22 mouse cellular contexts compared by ENCODE assay signal in genomic region chr13:64421386-64421785, GRCm38 (mm10). TPM values are rescaled to one million over a fixed set of nuclear protein-coding genes. Genes with fewer than 3 reads are reported as not detected.
DNase-seq lines count a peak whose midpoint lies in the region; ATAC-seq and TF ChIP-seq lines count a peak whose summit lies in the region.
"Had no signal": no experiment of that assay in that cellular context is flagged by ENCODE, and none has a peak within 500 bp of the region (broad histone marks: within the 10 kb centered on the region; RNA-seq: fewer than 3 reads in every experiment).

No protein-coding gene starts in this region.

- DNase-seq in 3134 (ENCODE audit: extremely low read depth, insufficient read length, low spot score), result peak; percentile 50
- no peak for DNase-seq in limb, embryonic 10.5 days (ENCODE audit: low spot score)
- DNase-seq in adrenal gland, postnatal 14 days, result no peak
- no peak for DNase-seq in adrenal gland, postnatal 4 days (ENCODE audit: low spot score in 2 of 2)
- DNase-seq: adrenal gland, adult 8-10 months; cerebellum, adult 9-10 months; liver, embryonic 13.5 days; lung, embryonic 14.5 days; right cerebral cortex, postnatal 4 days had no signal

- TF ChIP-seq EP300 in ES-Bruce4 (IDR thresholded peaks at IDR 0.05; ENCODE audit: insufficient read depth, low read depth, low read length), result peak; percentile 81

- H3K4me3 ChIP-seq in heart, embryonic 16.5 days (ENCODE audit: low read length), result no peak overlapping the region
- H3K4me3 ChIP-seq in heart, embryonic 12.5 days, result no peak overlapping the region
- H3K4me3 ChIP-seq in ES-Bruce4 (ENCODE audit: low read depth, low read length), result no peak overlapping the region
- no peak overlapping the region for H3K4me3 ChIP-seq in bone marrow macrophage, adult 2 months (ENCODE audit: insufficient read depth, low read length)
- no peak overlapping the region for H3K4me3 ChIP-seq in limb, embryonic 10.5 days
- H3K4me3 ChIP-seq: hindbrain, embryonic 10.5 days; liver, embryonic 13.5 days; megakaryocyte, embryonic 14.5 days; midbrain, embryonic 13.5 days; neural tube, embryonic 13.5 days had no signal

- H3K4me2 ChIP-seq in heart, embryonic 16.5 days (ENCODE audit: low read depth, low read length), result no peak overlapping the region
- H3K4me2 ChIP-seq in heart, embryonic 12.5 days, result no peak overlapping the region
- H3K4me2 ChIP-seq: liver, embryonic 13.5 days; lung, embryonic 14.5 days; midbrain, embryonic 13.5 days; neural tube, embryonic 13.5 days had no signal

- TF ChIP-seq POLR2A in ES-Bruce4 (IDR thresholded peaks at IDR 0.05; ENCODE audit: insufficient read depth, low read length), result no peak
- no peak for TF ChIP-seq POLR2A in bone marrow macrophage, adult 2 months (IDR thresholded peaks at IDR 0.05; ENCODE audit: borderline replicate concordance, low read depth, low read length)

- H3K9ac ChIP-seq in heart, embryonic 16.5 days (ENCODE audit: low read length), result no peak overlapping the region
- H3K9ac ChIP-seq in heart, embryonic 12.5 days, result no peak overlapping the region
- H3K9ac ChIP-seq in ES-Bruce4 (ENCODE audit: low read depth, poor library complexity, severe bottlenecking), result no peak overlapping the region
- H3K9ac ChIP-seq: liver, embryonic 13.5 days; lung, embryonic 14.5 days; midbrain, embryonic 13.5 days; neural tube, embryonic 13.5 days had no signal

- TF ChIP-seq CTCF in ES-Bruce4 (IDR thresholded peaks at IDR 0.05; ENCODE audit: low read depth, low read length), result no peak
- TF ChIP-seq CTCF in bone marrow macrophage, adult 2 months (IDR thresholded peaks at IDR 0.05; ENCODE audit: low read depth, low read length), result no peak

- no peaks in the 10 kb centered on the region for H3K36me3 ChIP-seq in heart, embryonic 16.5 days (ENCODE audit: control insufficient read depth, insufficient read depth)
- H3K36me3 ChIP-seq in heart, embryonic 12.5 days, result no peaks in the 10 kb centered on the region
- no peaks in the 10 kb centered on the region for H3K36me3 ChIP-seq in ES-Bruce4 (ENCODE audit: control insufficient read depth, insufficient read depth, low read length, poor library complexity, severe bottlenecking)
- H3K36me3 ChIP-seq in limb, embryonic 10.5 days, result no peaks in the 10 kb centered on the region
- H3K36me3 ChIP-seq: hindbrain, embryonic 10.5 days; liver, embryonic 13.5 days; midbrain, embryonic 13.5 days; neural tube, embryonic 13.5 days had no signal

- peak overlapping the region; percentile 13; the same call in 1 of the 2 replicates for H3K27ac ChIP-seq in heart, embryonic 16.5 days (ENCODE audit: low read length)
- no peak overlapping the region for H3K27ac ChIP-seq in heart, embryonic 12.5 days (ENCODE audit: poor library complexity, severe bottlenecking)
- H3K27ac ChIP-seq in ES-Bruce4 (ENCODE audit: insufficient read depth, low read length), result peak overlapping the region; percentile 74
- peak overlapping the region; percentile 77 for H3K27ac ChIP-seq in bone marrow macrophage, adult 2 months (ENCODE audit: insufficient read depth, low read depth, low read length)
- no peak overlapping the region for H3K27ac ChIP-seq in limb, embryonic 10.5 days
- H3K27ac ChIP-seq: hindbrain, embryonic 10.5 days; liver, embryonic 13.5 days; midbrain, embryonic 13.5 days; neural tube, embryonic 13.5 days had no signal

- ATAC-seq in heart, embryonic 16.5 days (replicated peaks; ENCODE audit: extremely low read depth, insufficient read depth, low FRiP score), result no peak
- no peak for ATAC-seq in heart, embryonic 12.5 days (ENCODE audit: insufficient number of reproducible peaks, low FRiP score)
- ATAC-seq: activated CD4-positive, CD25-positive, alpha-beta regulatory T cell, adult 4 months; forebrain, embryonic 14.5 days; hindbrain, embryonic 16.5 days; intestine, embryonic 16.5 days; midbrain, embryonic 13.5 days had no signal

- 23% methylated on average over 3 of the region's 3 CpGs for WGBS in heart, embryonic 16.5 days
- WGBS in heart, embryonic 12.5 days, result 12% methylated on average over 3 of the region's 3 CpGs
- 53% methylated on average over 3 of the region's 3 CpGs for WGBS in limb, embryonic 10.5 days

- no peaks in the 10 kb centered on the region for H3K27me3 ChIP-seq in heart, embryonic 16.5 days (ENCODE audit: control insufficient read depth, insufficient read depth, low read length)
- H3K27me3 ChIP-seq in heart, embryonic 12.5 days (replicated peaks), result no peaks in the 10 kb centered on the region
- H3K27me3 ChIP-seq in ES-Bruce4 (ENCODE audit: control insufficient read depth, insufficient read depth, low read length, poor library complexity, severe bottlenecking), result no peaks in the 10 kb centered on the region
- H3K27me3 ChIP-seq in limb, embryonic 10.5 days (ENCODE audit: low read depth, poor library complexity, severe bottlenecking), result no peaks in the 10 kb centered on the region
- H3K27me3 ChIP-seq: liver, embryonic 13.5 days; megakaryocyte, embryonic 14.5 days; midbrain, embryonic 13.5 days; neural tube, embryonic 13.5 days; Patski had no signal

- no peaks in the 10 kb centered on the region for H3K9me3 ChIP-seq in heart, embryonic 16.5 days (replicated peaks; ENCODE audit: control insufficient read depth, low read length)
- no peaks in the 10 kb centered on the region for H3K9me3 ChIP-seq in heart, embryonic 12.5 days (replicated peaks)
- H3K9me3 ChIP-seq in ES-Bruce4 (replicated peaks; ENCODE audit: control insufficient read depth, insufficient read depth, low read length, poor library complexity, severe bottlenecking), result no peaks in the 10 kb centered on the region
- H3K9me3 ChIP-seq in limb, embryonic 10.5 days (replicated peaks), result no peaks in the 10 kb centered on the region
- H3K9me3 ChIP-seq: hindbrain, embryonic 10.5 days; liver, embryonic 13.5 days; megakaryocyte, embryonic 14.5 days; midbrain, embryonic 13.5 days; neural tube, embryonic 13.5 days had no signal

- H3K4me1 ChIP-seq in heart, embryonic 16.5 days (ENCODE audit: control insufficient read depth, insufficient read depth, low read length), result peaks cover 7% of the 10 kb centered on the region; the same call in 1 of the 2 replicates
- peaks cover 9% of the 10 kb centered on the region for H3K4me1 ChIP-seq in heart, embryonic 12.5 days (replicated peaks)
- H3K4me1 ChIP-seq in ES-Bruce4 (ENCODE audit: control insufficient read depth, insufficient read depth, low read length), result peaks cover 10% of the 10 kb centered on the region
- H3K4me1 ChIP-seq in bone marrow macrophage, adult 2 months (ENCODE audit: control insufficient read depth, insufficient read depth, low read length), result peaks cover 35% of the 10 kb centered on the region
- no peaks in the 10 kb centered on the region for H3K4me1 ChIP-seq in limb, embryonic 10.5 days
- H3K4me1 ChIP-seq: hindbrain, embryonic 10.5 days; megakaryocyte, embryonic 14.5 days; midbrain, embryonic 13.5 days; neural tube, embryonic 13.5 days had no signal

RNA-seq across cellular contexts. Expression of gene Cdk20, which starts 10.7 kb away (rescaled TPM):
- 10.0 and 12.6 TPM in 2 replicates for polyA plus RNA-seq in heart, embryonic 16.5 days (2015; fragmentation: Nextera tagmentation; extraction: Ambion mirVana)
- 3.9 and 4.0 TPM in 2 replicates for polyA plus RNA-seq in heart, embryonic 12.5 days (2016; fragmentation: Nextera tagmentation; extraction: Ambion mirVana)
- polyA plus RNA-seq in ES-Bruce4 (2011; ENCODE audit: insufficient read depth, insufficient read length, low read depth, missing spikeins), result 4.4 and 4.6 TPM in 2 replicates
- 46.3 and 47.8 TPM in 2 replicates for polyA plus RNA-seq in bone marrow macrophage, adult 2 months (2012; ENCODE audit: insufficient read depth, insufficient read length, missing spikeins)
- 9.0 and 11.8 TPM in 2 replicates for polyA plus RNA-seq in limb, embryonic 10.5 days (2016; fragmentation: Nextera tagmentation; extraction: Ambion mirVana)
- 4.3 and 5.1 TPM in 2 replicates for total RNA-seq in adrenal gland, postnatal 14 days (2021)
- 1 to 10 TPM; 4.5 to 5.2 TPM for total RNA-seq in adrenal gland, postnatal 4 days (2021)

RNA-seq across cellular contexts. Expression of gene Ctsl, which starts 50.7 kb away (rescaled TPM):
- 325 and 477 TPM in 2 replicates for polyA plus RNA-seq in heart, embryonic 16.5 days (2015; fragmentation: Nextera tagmentation; extraction: Ambion mirVana)
- polyA plus RNA-seq in heart, embryonic 12.5 days (2016; fragmentation: Nextera tagmentation; extraction: Ambion mirVana), result 266 and 280 TPM in 2 replicates
- 290 TPM in 2 replicates for polyA plus RNA-seq in ES-Bruce4 (2011; ENCODE audit: insufficient read depth, insufficient read length, low read depth, missing spikeins)
- 1,731 and 1,752 TPM in 2 replicates for polyA plus RNA-seq in bone marrow macrophage, adult 2 months (2012; ENCODE audit: insufficient read depth, insufficient read length, missing spikeins)
- 100 and 108 TPM in 2 replicates for polyA plus RNA-seq in limb, embryonic 10.5 days (2016; fragmentation: Nextera tagmentation; extraction: Ambion mirVana)
- 306 and 371 TPM in 2 replicates for total RNA-seq in adrenal gland, postnatal 14 days (2021)
- total RNA-seq in adrenal gland, postnatal 4 days (2021), result 100 to 1,000 TPM; 275 to 276 TPM

Comparison
In these comparisons a context has a peak if more than half of its experiments do, and no peak if none do; other contexts are left out.
1. H3K27ac ChIP-seq: peak in heart, embryonic 16.5 days (single experiment), ES-Bruce4 (single experiment) and bone marrow macrophage, adult 2 months (single experiment); none in heart, embryonic 12.5 days (single experiment) and limb, embryonic 10.5 days (single experiment).